9 mouse cellular contexts compared by ENCODE assay signal in the genomic region with DNA sequence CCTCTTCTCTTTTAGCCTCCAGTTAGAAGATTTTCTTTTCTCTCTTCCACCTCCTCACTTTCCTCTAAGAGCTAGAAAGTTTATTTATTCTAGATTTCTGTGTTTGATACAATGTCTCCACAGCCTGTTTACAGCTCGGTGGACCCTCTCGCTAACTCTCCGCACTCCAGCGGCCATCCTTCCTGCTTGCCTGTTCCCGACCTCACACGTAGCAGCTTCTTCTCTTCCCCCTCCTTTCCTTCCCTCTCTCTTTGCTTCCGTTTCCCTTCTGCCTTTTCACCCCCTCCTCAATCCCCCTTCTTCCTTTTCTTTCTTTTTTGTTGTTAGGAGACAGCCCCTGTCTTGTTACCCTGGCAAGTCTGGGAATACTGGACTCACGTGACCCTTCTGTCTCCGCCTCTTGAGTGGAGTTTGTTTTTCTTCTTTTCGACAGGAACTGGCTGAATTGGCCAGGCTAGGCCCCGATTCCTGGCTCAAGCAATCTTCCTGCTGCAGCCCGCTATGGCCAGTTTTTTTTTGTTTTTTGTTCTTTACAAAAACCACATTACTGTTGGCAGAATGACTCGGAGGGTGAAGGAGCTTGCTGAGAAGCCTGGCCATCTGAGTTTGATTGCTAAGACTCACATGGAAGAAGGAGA. TPM values are rescaled to one million over a fixed set of nuclear protein-coding genes. Genes with fewer than 3 reads are reported as not detected.
DNase-seq lines count a peak whose midpoint lies in the region; ATAC-seq and TF ChIP-seq lines count a peak whose summit lies in the region.
"Had no signal": no experiment of that assay in that cellular context is flagged by ENCODE, and none has a peak within 500 bp of the region (broad histone marks: within the 10 kb centered on the region; RNA-seq: fewer than 3 reads in every experiment).

No protein-coding gene starts in this region.

- no peaks in the 10 kb centered on the region for H3K36me3 ChIP-seq in forebrain, postnatal 0 days (ENCODE audit: insufficient read depth)
- H3K36me3 ChIP-seq in hindbrain, embryonic 12.5 days, result no peaks in the 10 kb centered on the region
- H3K36me3 ChIP-seq in limb, embryonic 13.5 days, result peaks cover 36% of the 10 kb centered on the region

- peak; percentile 23 to 32 for DNase-seq in cerebellum, postnatal 10 days
- DNase-seq in adrenal gland, adult 18-20 months (ENCODE audit: low spot score in 2 of 2), result peak; percentile 23 to 31
- peak; percentile 54 for DNase-seq in forebrain, postnatal 0 days
- peak; percentile 66 for DNase-seq in skeletal muscle tissue, adult 2 months (ENCODE audit: low read depth, low spot score)

- 34% methylated on average over 13 of the region's 13 CpGs for WGBS in forebrain, postnatal 0 days
- 60% methylated on average over 13 of the region's 13 CpGs for WGBS in hindbrain, embryonic 12.5 days
- 59% methylated on average over 13 of the region's 13 CpGs for WGBS in limb, embryonic 13.5 days

- TF ChIP-seq CTCF in forebrain, postnatal 0 days (IDR thresholded peaks at IDR 0.05; ENCODE audit: low read depth), result no peak

- H3K27me3 ChIP-seq in forebrain, postnatal 0 days (ENCODE audit: insufficient read depth, low read length), result no peaks in the 10 kb centered on the region
- no peaks in the 10 kb centered on the region for H3K27me3 ChIP-seq in hindbrain, embryonic 12.5 days
- H3K27me3 ChIP-seq in limb, embryonic 13.5 days, result no peaks in the 10 kb centered on the region

- peak overlapping the region; percentile 68 for H3K27ac ChIP-seq in forebrain, postnatal 0 days (ENCODE audit: low read depth, low read length)
- H3K27ac ChIP-seq in hindbrain, embryonic 12.5 days, result peak overlapping the region; percentile 70; the same call in 1 of the 2 replicates
- peak overlapping the region; percentile 65 for H3K27ac ChIP-seq in limb, embryonic 13.5 days

- H3K4me3 ChIP-seq in forebrain, postnatal 0 days (ENCODE audit: low read depth, low read length), result peak overlapping the region; percentile 18; the same call in 1 of the 2 replicates
- H3K4me3 ChIP-seq in hindbrain, embryonic 12.5 days, result no peak overlapping the region
- H3K4me3 ChIP-seq in limb, embryonic 13.5 days, result no peak overlapping the region
- H3K4me3 ChIP-seq: erythroblast, embryonic 14.5 days had no signal

- no peaks in the 10 kb centered on the region for H3K9me3 ChIP-seq in forebrain, postnatal 0 days (ENCODE audit: low read length)
- no peaks in the 10 kb centered on the region for H3K9me3 ChIP-seq in hindbrain, embryonic 12.5 days (replicated peaks)
- H3K9me3 ChIP-seq in limb, embryonic 13.5 days, result no peaks in the 10 kb centered on the region

- H3K4me2 ChIP-seq in forebrain, postnatal 0 days (ENCODE audit: low read depth), result peak overlapping the region; percentile 26; the same call in 1 of the 2 replicates
- H3K4me2 ChIP-seq in hindbrain, embryonic 12.5 days (replicated peaks), result no peak overlapping the region; the same call in 1 of the 2 replicates
- H3K4me2 ChIP-seq in limb, embryonic 13.5 days (replicated peaks), result no peak overlapping the region; the same call in 1 of the 2 replicates

- ATAC-seq in cerebellum, adult (ENCODE audit: insufficient number of reproducible peaks, low FRiP score, low TSS enrichment), result no peak
- peak; percentile 91 for ATAC-seq in forebrain, postnatal 0 days
- no peak for ATAC-seq in hindbrain, embryonic 12.5 days (ENCODE audit: low FRiP score)
- ATAC-seq in limb, embryonic 13.5 days (ENCODE audit: low FRiP score, low read depth), result peak; percentile 24; the same call in 1 of the 2 replicates
- no peak for ATAC-seq in inflammation-experienced regulatory T-cells, adult 6 months

- H3K9ac ChIP-seq in forebrain, postnatal 0 days, result no peak overlapping the region
- no peak overlapping the region for H3K9ac ChIP-seq in hindbrain, embryonic 12.5 days
- no peak overlapping the region for H3K9ac ChIP-seq in limb, embryonic 13.5 days

- no peaks in the 10 kb centered on the region for H3K4me1 ChIP-seq in forebrain, postnatal 0 days (ENCODE audit: insufficient read depth)
- 0 out of 2 replicates have a peak, but pooled peaks cover 2% of the 10 kb centered on the region for H3K4me1 ChIP-seq in hindbrain, embryonic 12.5 days
- peaks cover 2% of the 10 kb centered on the region; the same call in 1 of the 2 replicates for H3K4me1 ChIP-seq in limb, embryonic 13.5 days

RNA-seq across cellular contexts. Expression of gene Chek2, which starts 19.4 kb away (rescaled TPM):
- total RNA-seq in adrenal gland, adult 18-20 months (2021), result 1 to 10 TPM; 1.9 to 2.6 TPM
- total RNA-seq in forebrain, postnatal 0 days (2014; rRNA removed), result 2.9 and 3.8 TPM in 2 replicates
- polyA plus RNA-seq in forebrain, postnatal 0 days (2015; fragmentation: Nextera tagmentation; extraction: Ambion mirVana), result 3.4 and 4.3 TPM in 2 replicates
- polyA plus RNA-seq in hindbrain, embryonic 12.5 days (2016; fragmentation: Nextera tagmentation; extraction: Ambion mirVana), result 18.3 and 18.4 TPM in 2 replicates
- polyA plus RNA-seq in limb, embryonic 13.5 days (2015; fragmentation: Nextera tagmentation; extraction: Ambion mirVana), result 20.7 and 23.6 TPM in 2 replicates
- polyA plus RNA-seq in inflammation-experienced regulatory T-cells, adult 6 months (2017; shearing (Covaris generic)), result 10 to 100 TPM in 1 of 3 experiments, 1 to 10 TPM in 2; 3.8 to 17.7 (median 4.3) TPM

RNA-seq across cellular contexts. Expression of gene Hscb, which starts 19.6 kb away (rescaled TPM):
- total RNA-seq in adrenal gland, adult 18-20 months (2021), result 10 to 100 TPM; 13.9 to 14.9 TPM
- total RNA-seq in forebrain, postnatal 0 days (2014; rRNA removed), result 10.8 and 16.0 TPM in 2 replicates
- polyA plus RNA-seq in forebrain, postnatal 0 days (2015; fragmentation: Nextera tagmentation; extraction: Ambion mirVana), result 11.2 and 11.9 TPM in 2 replicates
- polyA plus RNA-seq in hindbrain, embryonic 12.5 days (2016; fragmentation: Nextera tagmentation; extraction: Ambion mirVana), result 18.5 and 21.4 TPM in 2 replicates
- polyA plus RNA-seq in limb, embryonic 13.5 days (2015; fragmentation: Nextera tagmentation; extraction: Ambion mirVana), result 26.5 and 30.1 TPM in 2 replicates
- polyA plus RNA-seq in inflammation-experienced regulatory T-cells, adult 6 months (2017; shearing (Covaris generic)), result 10 to 100 TPM; 41.4 to 51.1 (median 45.4) TPM

RNA-seq across cellular contexts. Expression of gene Ttc28, which starts 20.5 kb away (rescaled TPM):
- total RNA-seq in adrenal gland, adult 18-20 months (2021), result 10 to 100 TPM; 15.4 to 20.2 TPM
- 50.4 and 58.2 TPM in 2 replicates for total RNA-seq in forebrain, postnatal 0 days (2014; rRNA removed)
- polyA plus RNA-seq in forebrain, postnatal 0 days (2015; fragmentation: Nextera tagmentation; extraction: Ambion mirVana), result 12.6 and 14.5 TPM in 2 replicates
- polyA plus RNA-seq in hindbrain, embryonic 12.5 days (2016; fragmentation: Nextera tagmentation; extraction: Ambion mirVana), result 26.9 and 28.2 TPM in 2 replicates
- polyA plus RNA-seq in limb, embryonic 13.5 days (2015; fragmentation: Nextera tagmentation; extraction: Ambion mirVana), result 17.6 and 18.0 TPM in 2 replicates
- 1 to 10 TPM in 2 of 3 experiments, under 1 TPM in 1; 0.83 to 4.4 (median 4.3) TPM for polyA plus RNA-seq in inflammation-experienced regulatory T-cells, adult 6 months (2017; shearing (Covaris generic))

RNA-seq across cellular contexts. Expression of gene Ulk1, which starts 49.2 kb away (rescaled TPM):
- total RNA-seq in adrenal gland, adult 18-20 months (2021), result 10 to 100 TPM; 39.6 to 50.7 TPM
- 49.8 and 65.9 TPM in 2 replicates for total RNA-seq in forebrain, postnatal 0 days (2014; rRNA removed)
- 16.8 and 20.8 TPM in 2 replicates for polyA plus RNA-seq in forebrain, postnatal 0 days (2015; fragmentation: Nextera tagmentation; extraction: Ambion mirVana)
- polyA plus RNA-seq in hindbrain, embryonic 12.5 days (2016; fragmentation: Nextera tagmentation; extraction: Ambion mirVana), result 35.4 and 38.1 TPM in 2 replicates
- polyA plus RNA-seq in limb, embryonic 13.5 days (2015; fragmentation: Nextera tagmentation; extraction: Ambion mirVana), result 21.5 and 22.8 TPM in 2 replicates
- polyA plus RNA-seq in inflammation-experienced regulatory T-cells, adult 6 months (2017; shearing (Covaris generic)), result 10 to 100 TPM in 1 of 3 experiments, 1 to 10 TPM in 2; 8.0 to 12.9 (median 9.3) TPM

Comparison
In these comparisons a context has a peak if more than half of its experiments do, and no peak if none do; other contexts are left out.
1. ATAC-seq: peak in forebrain, postnatal 0 days (single experiment) and limb, embryonic 13.5 days (single experiment); none in cerebellum, adult (single experiment), hindbrain, embryonic 12.5 days (single experiment) and inflammation-experienced regulatory T-cells, adult 6 months (single experiment).
2. Peak in every context shown above with its lines, with median percentiles within 50 percentile points of each other: DNase-seq and H3K27ac ChIP-seq.